Mouse (Mus musculus): ENCODE measurements around the gene Sf1. TPM values are rescaled to one million over a fixed set of nuclear protein-coding genes. Genes with fewer than 3 reads are reported as not detected.

Gene Sf1
- total RNA-seq (2014; rRNA removed; ENCODE audit: low replicate concordance) (41.8 and 94.6 TPM in 2 replicates), polyA plus RNA-seq (2015; fragmentation: Nextera tagmentation; extraction: Ambion mirVana) (31.8 and 38.3 TPM in 2 replicates)

- DNase-seq (ENCODE audit: low spot score): peak; percentile 100
Measured at GRCm38 (mm10) chr19:6363411-6364240, at the start of gene Sf1. TSS of gene Sf1 (plus strand) at chr19:6363690.

GRCm38 (mm10) chr19:6313796-6314195, 49.7 kb upstream of the Sf1 start:
- Histone ChIP-seq H3K9ac (replicated peaks; ENCODE audit: low read depth, low read length) (no peak overlapping the region), H3K9me3 (replicated peaks; ENCODE audit: control insufficient read depth, low read length) (no peaks in the 10 kb centered on the region), H3K4me2 (ENCODE audit: low read depth, low read length) (no peak overlapping the region), H3K27me3 (ENCODE audit: control insufficient read depth, insufficient read depth, low read length) (no peaks in the 10 kb centered on the region), H3K36me3 (replicated peaks; ENCODE audit: control insufficient read depth, insufficient read depth, low read length) (peaks cover 57% of the 10 kb centered on the region), H3K4me3 (ENCODE audit: low read depth, low read length) (no peak overlapping the region), H3K27ac (ENCODE audit: low read depth) (no peak overlapping the region), H3K4me1 (ENCODE audit: control insufficient read depth, insufficient read depth) (no peaks in the 10 kb centered on the region)
- ATAC-seq (ENCODE audit: insufficient read depth, low read depth): no peak
- TF ChIP-seq CTCF (IDR thresholded peaks at IDR 0.05; ENCODE audit: low read depth): no peak
- TF ChIP-seq EP300 (IDR thresholded peaks at IDR 0.05; ENCODE audit: low read depth): no peak
- 83% methylated on average over 8 of the region's 8 CpGs for WGBS
- DNase-seq (ENCODE audit: low spot score): no peak

More at GRCm38 (mm10) chr19:6363411-6364240, at the start of gene Sf1:
- peaks cover 37% of the 10 kb centered on the region for H3K36me3 ChIP-seq (replicated peaks; ENCODE audit: control insufficient read depth, insufficient read depth, low read length)
- peak within 1 kb of the TSS; percentile 99 for H3K4me3 ChIP-seq (ENCODE audit: low read depth, low read length)
- H3K4me2 ChIP-seq (ENCODE audit: low read depth, low read length): peak within 1 kb of the TSS; percentile 96
- H3K27ac ChIP-seq (ENCODE audit: low read depth): peak within 1 kb of the TSS; percentile 100
- H3K4me1 ChIP-seq (ENCODE audit: control insufficient read depth, insufficient read depth): peaks cover 18% of the 10 kb centered on the region
- under 1% methylated on average over 77 of the region's 85 CpGs for WGBS
- H3K9ac ChIP-seq (replicated peaks; ENCODE audit: low read depth, low read length): peak within 1 kb of the TSS; percentile 99
- no peaks in the 10 kb centered on the region for H3K9me3 ChIP-seq (replicated peaks; ENCODE audit: control insufficient read depth, low read length)
- H3K27me3 ChIP-seq (ENCODE audit: control insufficient read depth, insufficient read depth, low read length): no peaks in the 10 kb centered on the region
- peak; percentile 88 for TF ChIP-seq EP300 (IDR thresholded peaks at IDR 0.05; ENCODE audit: low read depth)
- TF ChIP-seq CTCF (IDR thresholded peaks at IDR 0.05; ENCODE audit: low read depth): no peak
- ATAC-seq (ENCODE audit: insufficient read depth, low read depth): peak; percentile 94

GRCm38 (mm10) chr19:6314513-6314912, 49.0 kb upstream of the Sf1 start:
- no peak overlapping the region for H3K27ac ChIP-seq (ENCODE audit: low read depth)
- DNase-seq (ENCODE audit: low spot score): no peak
- H3K4me2 ChIP-seq (ENCODE audit: low read depth, low read length): no peak overlapping the region
- H3K27me3 ChIP-seq (ENCODE audit: control insufficient read depth, insufficient read depth, low read length): no peaks in the 10 kb centered on the region
- no peak overlapping the region for H3K4me3 ChIP-seq (ENCODE audit: low read depth, low read length)
- no peak overlapping the region for H3K9ac ChIP-seq (replicated peaks; ENCODE audit: low read depth, low read length)
- no peak for ATAC-seq (ENCODE audit: insufficient read depth, low read depth)
- H3K4me1 ChIP-seq (ENCODE audit: control insufficient read depth, insufficient read depth): no peaks in the 10 kb centered on the region
- WGBS: 72% methylated on average over 8 of the region's 8 CpGs
- H3K36me3 ChIP-seq (replicated peaks; ENCODE audit: control insufficient read depth, insufficient read depth, low read length): peaks cover 61% of the 10 kb centered on the region
- no peaks in the 10 kb centered on the region for H3K9me3 ChIP-seq (replicated peaks; ENCODE audit: control insufficient read depth, low read length)
- TF ChIP-seq EP300 (IDR thresholded peaks at IDR 0.05; ENCODE audit: low read depth) (no peak), CTCF (IDR thresholded peaks at IDR 0.05; ENCODE audit: low read depth) (no peak)

- 77% methylated on average over 14 of the region's 14 CpGs for WGBS
- no peak overlapping the region for H3K4me2 ChIP-seq (ENCODE audit: low read depth, low read length)
- no peak for DNase-seq (ENCODE audit: low spot score)
- H3K9ac ChIP-seq (replicated peaks; ENCODE audit: low read depth, low read length): no peak overlapping the region
- no peak overlapping the region for H3K4me3 ChIP-seq (ENCODE audit: low read depth, low read length)
- no peak for ATAC-seq (ENCODE audit: insufficient read depth, low read depth)
- no peak for TF ChIP-seq EP300 (IDR thresholded peaks at IDR 0.05; ENCODE audit: low read depth)
- no peak for TF ChIP-seq CTCF (IDR thresholded peaks at IDR 0.05; ENCODE audit: low read depth)
- peaks cover 63% of the 10 kb centered on the region for H3K36me3 ChIP-seq (replicated peaks; ENCODE audit: control insufficient read depth, insufficient read depth, low read length)
- no peak overlapping the region for H3K27ac ChIP-seq (ENCODE audit: low read depth)
- no peaks in the 10 kb centered on the region for H3K9me3 ChIP-seq (replicated peaks; ENCODE audit: control insufficient read depth, low read length)
- H3K4me1 ChIP-seq (ENCODE audit: control insufficient read depth, insufficient read depth): no peaks in the 10 kb centered on the region
- H3K27me3 ChIP-seq (ENCODE audit: control insufficient read depth, insufficient read depth, low read length): no peaks in the 10 kb centered on the region
Measured at GRCm38 (mm10) chr19:6315573-6315972, 47.9 kb upstream of the Sf1 start.

DNA sequence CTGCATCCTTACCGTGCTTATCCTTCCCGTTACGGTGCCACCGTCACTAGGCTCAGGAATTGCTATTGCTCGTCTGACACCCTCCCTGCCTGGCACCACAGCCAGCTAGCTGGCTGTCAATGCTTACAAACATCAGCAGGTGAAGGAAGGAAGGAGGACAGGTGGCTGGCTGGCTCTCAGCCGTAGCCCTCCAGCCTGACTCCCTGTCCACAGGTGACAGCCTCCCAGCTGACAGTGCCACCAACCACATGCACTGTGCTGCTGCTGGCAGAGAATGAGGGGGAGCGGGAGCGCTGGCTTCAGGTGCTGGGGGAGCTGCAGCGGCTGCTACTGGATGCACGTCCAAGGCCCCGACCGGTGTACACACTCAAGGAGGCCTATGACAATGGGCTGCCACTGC, 45.3 kb upstream of the Sf1 start:
- Histone ChIP-seq H3K9ac (replicated peaks; ENCODE audit: low read depth, low read length) (no peak overlapping the region), H3K27me3 (ENCODE audit: control insufficient read depth, insufficient read depth, low read length) (no peaks in the 10 kb centered on the region), H3K4me2 (ENCODE audit: low read depth, low read length) (no peak overlapping the region), H3K36me3 (replicated peaks; ENCODE audit: control insufficient read depth, insufficient read depth, low read length) (peaks cover 60% of the 10 kb centered on the region), H3K27ac (ENCODE audit: low read depth) (no peak overlapping the region), H3K4me1 (ENCODE audit: control insufficient read depth, insufficient read depth) (0 out of 2 replicates have a peak, but pooled peaks cover 4% of the 10 kb centered on the region), H3K4me3 (ENCODE audit: low read depth, low read length) (no peak overlapping the region), H3K9me3 (replicated peaks; ENCODE audit: control insufficient read depth, low read length) (no peaks in the 10 kb centered on the region)
- WGBS: 90% methylated on average over 12 of the region's 12 CpGs
- no peak for TF ChIP-seq CTCF (IDR thresholded peaks at IDR 0.05; ENCODE audit: low read depth)
- TF ChIP-seq EP300 (IDR thresholded peaks at IDR 0.05; ENCODE audit: low read depth): no peak
- ATAC-seq (ENCODE audit: insufficient read depth, low read depth) (no peak), DNase-seq (ENCODE audit: low spot score) (no peak)

All from heart, postnatal 0 days (tissue).